Mouse (Mus musculus) liver (tissue): ENCODE results near the gene Atrnl1.

Experiments
- DNase-seq: peaks from one replicate; pipeline ENCODE4 v3.0.0-alpha.2; 2020; ENCODE audit warnings: mixed read lengths

The Atrnl1 gene

GRCm38 (mm10) chr19:58082751-58083150 is 471.9 kb downstream of the Atrnl1 start:
- DNase-seq, result no peak

- DNase-seq, result no peak
Measured at GRCm38 (mm10) chr19:58084826-58085225, 474.0 kb downstream of the Atrnl1 start.

- DNase-seq, result no peak
Measured at GRCm38 (mm10) chr19:58086734-58087133, 475.9 kb downstream of the Atrnl1 start.

- no peak for DNase-seq
Measured at GRCm38 (mm10) chr19:58087901-58088300, 477.1 kb downstream of the Atrnl1 start.

- no peak for DNase-seq
Measured at GRCm38 (mm10) chr19:58088433-58088832, 477.6 kb downstream of the Atrnl1 start.

- DNase-seq, result no peak
Measured at GRCm38 (mm10) chr19:58091911-58092310, 481.1 kb downstream of the Atrnl1 start.

GRCm38 (mm10) chr19:58094781-58095543 is 484.1 kb downstream of the Atrnl1 start:
- no peak for DNase-seq

GRCm38 (mm10) chr19:58095776-58096175 is 484.9 kb downstream of the Atrnl1 start:
- no peak for DNase-seq

GRCm38 (mm10) chr19:58097195-58097594 is 486.4 kb downstream of the Atrnl1 start:
- DNase-seq, result no peak

- no peak for DNase-seq
Measured at GRCm38 (mm10) chr19:58099539-58099938, 488.7 kb downstream of the Atrnl1 start.

GRCm38 (mm10) chr19:58100381-58100780 is 489.5 kb downstream of the Atrnl1 start:
- DNase-seq, result no peak

- no peak for DNase-seq
Measured at GRCm38 (mm10) chr19:58104544-58104943, 493.7 kb downstream of the Atrnl1 start.

GRCm38 (mm10) chr19:58107632-58108031 is 496.8 kb downstream of the Atrnl1 start:
- DNase-seq, result no peak

- DNase-seq, result no peak
Measured at GRCm38 (mm10) chr19:58110491-58110890, 499.7 kb downstream of the Atrnl1 start.

- no peak for DNase-seq
Measured at GRCm38 (mm10) chr19:58111291-58111690, 500.5 kb downstream of the Atrnl1 start.

- no peak for DNase-seq
Measured at GRCm38 (mm10) chr19:58112151-58112550, 501.3 kb downstream of the Atrnl1 start.

GRCm38 (mm10) chr19:58113092-58113731 is 502.4 kb downstream of the Atrnl1 start:
- no peak for DNase-seq

- DNase-seq, result no peak
Measured at GRCm38 (mm10) chr19:58117595-58117994, 506.8 kb downstream of the Atrnl1 start.

GRCm38 (mm10) chr19:58118141-58118835 is 507.5 kb downstream of the Atrnl1 start:
- DNase-seq, result no peak

- no peak for DNase-seq
Measured at GRCm38 (mm10) chr19:58118864-58119263, 508.0 kb downstream of the Atrnl1 start.

- DNase-seq, result peak; percentile 25
Measured at GRCm38 (mm10) chr19:58119681-58120173, 508.9 kb downstream of the Atrnl1 start.

GRCm38 (mm10) chr19:58120661-58121060 is 509.8 kb downstream of the Atrnl1 start:
- DNase-seq, result no peak

GRCm38 (mm10) chr19:58121628-58122027 is 510.8 kb downstream of the Atrnl1 start:
- DNase-seq, result no peak

GRCm38 (mm10) chr19:58123620-58124019 is 512.8 kb downstream of the Atrnl1 start:
- DNase-seq, result no peak
